In genomic region chr2:72311486-72311885, GRCm38 (mm10) we compare ENCODE assay signal across 22 mouse cellular contexts. TPM values are rescaled to one million over a fixed set of nuclear protein-coding genes. Genes with fewer than 3 reads are reported as not detected.
DNase-seq lines count a peak whose midpoint lies in the region; ATAC-seq and TF ChIP-seq lines count a peak whose summit lies in the region.
"Had no signal": no experiment of that assay in that cellular context is flagged by ENCODE, and none has a peak within 500 bp of the region (broad histone marks: within the 10 kb centered on the region; RNA-seq: fewer than 3 reads in every experiment).

No protein-coding gene starts in this region.

- intact Hi-C loops in heart, adult 2 months (cut with DNase I), result no loop called here

- TF ChIP-seq CTCF in heart, adult 2 months (IDR thresholded peaks at IDR 0.05), result no peak

- no peak overlapping the region for H3K9ac ChIP-seq in heart, adult 2 months (ENCODE audit: low read depth, low read length)
- H3K9ac ChIP-seq in heart, embryonic 16.5 days (ENCODE audit: low read length), result no peak overlapping the region
- H3K9ac ChIP-seq: embryonic facial prominence, embryonic 15.5 days; hindbrain, embryonic 14.5 days; limb, embryonic 12.5 days; liver, postnatal 0 days; neural tube, embryonic 13.5 days had no signal

- peak overlapping the region; percentile 14; the same call in 1 of the 2 replicates for H3K4me2 ChIP-seq in heart, embryonic 16.5 days (ENCODE audit: low read depth, low read length)
- H3K4me2 ChIP-seq: embryonic facial prominence, embryonic 15.5 days; hindbrain, embryonic 14.5 days; limb, embryonic 12.5 days; liver, embryonic 11.5 days; neural tube, embryonic 13.5 days had no signal

- H3K27me3 ChIP-seq in heart, adult 2 months (ENCODE audit: control insufficient read depth, insufficient read depth, low read length), result no peaks in the 10 kb centered on the region
- no peaks in the 10 kb centered on the region for H3K27me3 ChIP-seq in heart, embryonic 16.5 days (ENCODE audit: control insufficient read depth, insufficient read depth, low read length)
- H3K27me3 ChIP-seq: embryonic facial prominence, embryonic 15.5 days; limb, embryonic 12.5 days; megakaryocyte, embryonic 14.5 days; neural tube, embryonic 13.5 days had no signal

- WGBS in heart, adult 2 months, result 30% methylated on average over 8 of the region's 8 CpGs
- 50% methylated on average over 8 of the region's 8 CpGs for WGBS in heart, embryonic 16.5 days

- TF ChIP-seq POLR2A in heart, adult 2 months (IDR thresholded peaks at IDR 0.05; ENCODE audit: insufficient read depth, low read depth, low read length), result no peak

- H3K27ac ChIP-seq in heart, adult 2 months, result peak overlapping the region; percentile 48; the same call in 1 of the 2 replicates
- 0 out of 2 replicates have a peak overlapping the region, but pooled peaks have one; percentile 9 for H3K27ac ChIP-seq in heart, embryonic 16.5 days (ENCODE audit: low read length)
- H3K27ac ChIP-seq: embryonic facial prominence, embryonic 15.5 days; hindbrain, embryonic 14.5 days; limb, embryonic 12.5 days; neural tube, embryonic 13.5 days had no signal

- no peak for DNase-seq in heart, adult 2 months
- no peak for DNase-seq in heart, adult 9 months (ENCODE audit: low spot score in 2 of 2)
- DNase-seq in heart, adult 11 months, result no peak
- peak; percentile 35 for DNase-seq in kidney, postnatal 14 days
- DNase-seq in kidney, adult 9 months, result no peak
- peak; percentile 51 for DNase-seq in lung, postnatal 10 days
- no peak for DNase-seq in lung, adult 18-20 months
- DNase-seq: cerebellum, adult 11 months; cerebellum, adult 9-11 months; gastrocnemius, postnatal 25 days; heart, postnatal 14 days; liver, postnatal 0 days; midbrain, embryonic 14.5 days had no signal

- no peak overlapping the region for H3K4me3 ChIP-seq in heart, adult 2 months
- no peak overlapping the region for H3K4me3 ChIP-seq in heart, embryonic 16.5 days (ENCODE audit: low read length)
- H3K4me3 ChIP-seq: embryonic facial prominence, embryonic 15.5 days; limb, embryonic 12.5 days; megakaryocyte, embryonic 14.5 days; neural tube, embryonic 13.5 days had no signal

- H3K9me3 ChIP-seq in heart, embryonic 16.5 days (replicated peaks; ENCODE audit: control insufficient read depth, low read length), result no peaks in the 10 kb centered on the region
- H3K9me3 ChIP-seq: embryonic facial prominence, embryonic 15.5 days; limb, embryonic 12.5 days; megakaryocyte, embryonic 14.5 days; neural tube, embryonic 13.5 days had no signal

- H3K4me1 ChIP-seq in heart, adult 2 months (ENCODE audit: control insufficient read depth, insufficient read depth, low read length), result peaks cover 20% of the 10 kb centered on the region
- peaks cover 37% of the 10 kb centered on the region for H3K4me1 ChIP-seq in heart, embryonic 16.5 days (ENCODE audit: control insufficient read depth, insufficient read depth, low read length)
- H3K4me1 ChIP-seq: limb, embryonic 12.5 days; neural tube, embryonic 13.5 days had no signal

- H3K79me2 ChIP-seq in heart, adult 2 months (replicated peaks; ENCODE audit: control insufficient read depth, insufficient read depth, low read length), result peaks cover 4% of the 10 kb centered on the region

- no peak for TF ChIP-seq EP300 in heart, adult 2 months (IDR thresholded peaks at IDR 0.05; ENCODE audit: insufficient read depth, low read depth, low read length)

- H3K36me3 ChIP-seq in heart, adult 2 months (ENCODE audit: control insufficient read depth, insufficient read depth, low read length), result peaks cover 8% of the 10 kb centered on the region; the same call in 1 of the 2 replicates
- no peaks in the 10 kb centered on the region for H3K36me3 ChIP-seq in heart, embryonic 16.5 days (ENCODE audit: control insufficient read depth, insufficient read depth)
- H3K36me3 ChIP-seq: embryonic facial prominence, embryonic 15.5 days; limb, embryonic 12.5 days; neural tube, embryonic 13.5 days had no signal

- ATAC-seq in heart, embryonic 16.5 days (replicated peaks; ENCODE audit: extremely low read depth, insufficient read depth, low FRiP score), result no peak
- ATAC-seq: forebrain, embryonic 16.5 days; inflammation-experienced regulatory T-cells, adult 6 months; liver, postnatal 0 days had no signal

RNA-seq across cellular contexts. Expression of gene Map3k20, which starts 26.0 kb away (rescaled TPM):
- 100 to 1,000 TPM; 275 to 303 TPM for total RNA-seq in heart, adult 2 months (2021)
- 75.1 and 124 TPM in 2 replicates for polyA plus RNA-seq in heart, adult 2 months (2012; rRNA removed)
- polyA plus RNA-seq in heart, embryonic 16.5 days (2015; fragmentation: Nextera tagmentation; extraction: Ambion mirVana), result 46.4 and 49.4 TPM in 2 replicates

Comparison
In these comparisons a context has a peak if more than half of its experiments do, and no peak if none do; other contexts are left out.
1. DNase-seq: peak in kidney, postnatal 14 days (single experiment) and lung, postnatal 10 days (single experiment); none in heart, adult 2 months (0 of 2), heart, adult 9 months (0 of 2), heart, adult 11 months (single experiment), kidney, adult 9 months (single experiment) and lung, adult 18-20 months (0 of 2).